Mouse (Mus musculus): ENCODE results near the gene Slc26a3. TPM values are rescaled to one million over a fixed set of nuclear protein-coding genes. Genes with fewer than 3 reads are reported as not detected.

Slc26a3 gene
- polyA plus RNA-seq, 2 experiments = 0.04 TPM; not detected in 1

- Histone ChIP-seq H3K4me1 (ENCODE audit: control insufficient read depth, insufficient read depth, low read length) (no peaks in the 10 kb centered on the region), H3K4me3 (replicated peaks; ENCODE audit: low read length) (no peak overlapping the region), H3K36me3 (ENCODE audit: control insufficient read depth, insufficient read depth, low read length) (no peaks in the 10 kb centered on the region), H3K27me3 (ENCODE audit: control insufficient read depth, insufficient read depth, low read length) (no peaks in the 10 kb centered on the region), H3K4me2 (replicated peaks; ENCODE audit: low read depth, low read length, severe bottlenecking) (no peak overlapping the region), H3K9ac (ENCODE audit: low read depth, low read length, severe bottlenecking) (no peak overlapping the region), H3K9me3 (ENCODE audit: control insufficient read depth, low read length) (no peaks in the 10 kb centered on the region), H3K27ac (replicated peaks; ENCODE audit: low read depth, low read length) (no peak overlapping the region)
- WGBS = 87% methylated on average over 1 of the region's 1 CpGs
- DNase-seq (ENCODE audit: low spot score) (no peak), ATAC-seq (ENCODE audit: low FRiP score, low read depth) (no peak)
- no peak for TF ChIP-seq POLR2A (IDR thresholded peaks at IDR 0.05; ENCODE audit: borderline replicate concordance, extremely low read depth, insufficient read depth, insufficient read length)
These were observed 21.6 kb upstream of the Slc26a3 start for GRCm38 (mm10) chr12:31369118-31369517.

GRCm38 (mm10) chr12:31369656-31370055 lies 21.0 kb upstream of the Slc26a3 start:
- no peak overlapping the region for H3K4me2 ChIP-seq (replicated peaks; ENCODE audit: low read depth, low read length, severe bottlenecking)
- DNase-seq (ENCODE audit: low spot score) (no peak), ATAC-seq (ENCODE audit: low FRiP score, low read depth) (no peak)
- no peak overlapping the region for H3K4me3 ChIP-seq (replicated peaks; ENCODE audit: low read length)
- no peak overlapping the region for H3K9ac ChIP-seq (ENCODE audit: low read depth, low read length, severe bottlenecking)
- no peak overlapping the region for H3K27ac ChIP-seq (replicated peaks; ENCODE audit: low read depth, low read length)
- H3K4me1 ChIP-seq (ENCODE audit: control insufficient read depth, insufficient read depth, low read length) = no peaks in the 10 kb centered on the region
- no peaks in the 10 kb centered on the region for H3K36me3 ChIP-seq (ENCODE audit: control insufficient read depth, insufficient read depth, low read length)
- no peaks in the 10 kb centered on the region for H3K27me3 ChIP-seq (ENCODE audit: control insufficient read depth, insufficient read depth, low read length)
- no peak for TF ChIP-seq POLR2A (IDR thresholded peaks at IDR 0.05; ENCODE audit: borderline replicate concordance, extremely low read depth, insufficient read depth, insufficient read length)
- H3K9me3 ChIP-seq (ENCODE audit: control insufficient read depth, low read length) = no peaks in the 10 kb centered on the region
- 83% methylated on average over 7 of the region's 7 CpGs for WGBS

GRCm38 (mm10) chr12:31374603-31375282 lies 15.9 kb upstream of the Slc26a3 start:
- 37% methylated on average over 9 of the region's 9 CpGs for WGBS
- TF ChIP-seq POLR2A (IDR thresholded peaks at IDR 0.05; ENCODE audit: borderline replicate concordance, extremely low read depth, insufficient read depth, insufficient read length) = no peak
- DNase-seq (ENCODE audit: low spot score) (peak; percentile 94), ATAC-seq (ENCODE audit: low FRiP score, low read depth) (peak; percentile 71; the same call in 1 of the 2 replicates)
- no peaks in the 10 kb centered on the region for H3K9me3 ChIP-seq (ENCODE audit: control insufficient read depth, low read length)
- no peak overlapping the region for H3K4me3 ChIP-seq (replicated peaks; ENCODE audit: low read length)
- H3K4me1 ChIP-seq (ENCODE audit: control insufficient read depth, insufficient read depth, low read length) = peaks cover 6% of the 10 kb centered on the region
- H3K9ac ChIP-seq (ENCODE audit: low read depth, low read length, severe bottlenecking) = peak overlapping the region; percentile 22; the same call in 1 of the 2 replicates
- no peaks in the 10 kb centered on the region for H3K27me3 ChIP-seq (ENCODE audit: control insufficient read depth, insufficient read depth, low read length)
- no peaks in the 10 kb centered on the region for H3K36me3 ChIP-seq (ENCODE audit: control insufficient read depth, insufficient read depth, low read length)
- no peak overlapping the region for H3K4me2 ChIP-seq (replicated peaks; ENCODE audit: low read depth, low read length, severe bottlenecking)
- H3K27ac ChIP-seq (replicated peaks; ENCODE audit: low read depth, low read length) = no peak overlapping the region

- H3K36me3 ChIP-seq (ENCODE audit: control insufficient read depth, insufficient read depth, low read length) = no peaks in the 10 kb centered on the region
- ATAC-seq (ENCODE audit: low FRiP score, low read depth) (no peak), DNase-seq (ENCODE audit: low spot score) (no peak)
- no peak overlapping the region for H3K4me2 ChIP-seq (replicated peaks; ENCODE audit: low read depth, low read length, severe bottlenecking)
- no peak overlapping the region for H3K4me3 ChIP-seq (replicated peaks; ENCODE audit: low read length)
- no peak overlapping the region for H3K9ac ChIP-seq (ENCODE audit: low read depth, low read length, severe bottlenecking)
- 63% methylated on average over 4 of the region's 4 CpGs for WGBS
- no peaks in the 10 kb centered on the region for H3K9me3 ChIP-seq (ENCODE audit: control insufficient read depth, low read length)
- no peak for TF ChIP-seq POLR2A (IDR thresholded peaks at IDR 0.05; ENCODE audit: borderline replicate concordance, extremely low read depth, insufficient read depth, insufficient read length)
- no peak overlapping the region for H3K27ac ChIP-seq (replicated peaks; ENCODE audit: low read depth, low read length)
- H3K27me3 ChIP-seq (ENCODE audit: control insufficient read depth, insufficient read depth, low read length) = no peaks in the 10 kb centered on the region
- peaks cover 6% of the 10 kb centered on the region for H3K4me1 ChIP-seq (ENCODE audit: control insufficient read depth, insufficient read depth, low read length)
These were observed 15.4 kb upstream of the Slc26a3 start for GRCm38 (mm10) chr12:31375283-31375615.

GRCm38 (mm10) chr12:31376326-31376950 lies 14.2 kb upstream of the Slc26a3 start:
- Histone ChIP-seq H3K4me2 (replicated peaks; ENCODE audit: low read depth, low read length, severe bottlenecking) (peak overlapping the region; percentile 48), H3K27me3 (ENCODE audit: control insufficient read depth, insufficient read depth, low read length) (no peaks in the 10 kb centered on the region), H3K9ac (ENCODE audit: low read depth, low read length, severe bottlenecking) (no peak overlapping the region), H3K9me3 (ENCODE audit: control insufficient read depth, low read length) (no peaks in the 10 kb centered on the region), H3K4me1 (ENCODE audit: control insufficient read depth, insufficient read depth, low read length) (peaks cover 6% of the 10 kb centered on the region), H3K36me3 (ENCODE audit: control insufficient read depth, insufficient read depth, low read length) (no peaks in the 10 kb centered on the region), H3K4me3 (replicated peaks; ENCODE audit: low read length) (peak overlapping the region; percentile 22), H3K27ac (replicated peaks; ENCODE audit: low read depth, low read length) (no peak overlapping the region)
- 11% methylated on average over 13 of the region's 13 CpGs for WGBS
- DNase-seq (ENCODE audit: low spot score) = peak; percentile 44
- ATAC-seq (ENCODE audit: low FRiP score, low read depth) = peak; percentile 48; the same call in 1 of the 2 replicates
- TF ChIP-seq POLR2A (IDR thresholded peaks at IDR 0.05; ENCODE audit: borderline replicate concordance, extremely low read depth, insufficient read depth, insufficient read length) = no peak
